In genomic region chr2:167070341-167070740, GRCm38 (mm10) we compare ENCODE assay signal across 15 mouse cellular contexts. TPM values are rescaled to one million over a fixed set of nuclear protein-coding genes. Genes with fewer than 3 reads are reported as not detected.
DNase-seq lines count a peak whose midpoint lies in the region; ATAC-seq and TF ChIP-seq lines count a peak whose summit lies in the region.
"Had no signal": no experiment of that assay in that cellular context is flagged by ENCODE, and none has a peak within 500 bp of the region (broad histone marks: within the 10 kb centered on the region; RNA-seq: fewer than 3 reads in every experiment).

No protein-coding gene starts in this region.

- ATAC-seq in hindbrain, embryonic 15.5 days (ENCODE audit: low FRiP score, low read depth), result no peak
- no peak for ATAC-seq in hindbrain, embryonic 11.5 days (ENCODE audit: low FRiP score)
- ATAC-seq in lung, embryonic 14.5 days (ENCODE audit: insufficient read depth), result no peak
- ATAC-seq: activated CD4-positive, CD25-positive, alpha-beta regulatory T cell, adult 4 months; forebrain, embryonic 15.5 days; lung, postnatal 0 days had no signal

- no peak overlapping the region for H3K4me2 ChIP-seq in hindbrain, embryonic 15.5 days
- no peak overlapping the region for H3K4me2 ChIP-seq in hindbrain, embryonic 11.5 days (replicated peaks; ENCODE audit: low read depth, low read length)
- no peak overlapping the region for H3K4me2 ChIP-seq in lung, embryonic 14.5 days

- DNase-seq in hindbrain, embryonic 11.5 days (ENCODE audit: low spot score), result no peak
- DNase-seq in lung, embryonic 14.5 days, result peak; percentile 33
- no peak for DNase-seq in lung, adult 2 months
- peak; percentile 68 for DNase-seq in cerebellum, adult 11 months
- DNase-seq in cerebellum, postnatal 36 days, result peak; percentile 67 to 70
- DNase-seq in heart, postnatal 4 days, result no peak
- no peak for DNase-seq in gastrocnemius, adult 8-10 months (ENCODE audit: low spot score in 2 of 2)
- DNase-seq: gastrocnemius, adult 2 months; right cerebral cortex, postnatal 25 days; thymus, adult 18-20 months had no signal

- H3K4me1 ChIP-seq in hindbrain, embryonic 15.5 days (replicated peaks), result peaks cover 21% of the 10 kb centered on the region
- H3K4me1 ChIP-seq in hindbrain, embryonic 11.5 days (replicated peaks; ENCODE audit: control insufficient read depth, insufficient read depth, low read length), result peaks cover 3% of the 10 kb centered on the region; the same call in 1 of the 2 replicates
- H3K4me1 ChIP-seq in lung, embryonic 14.5 days (ENCODE audit: insufficient read depth), result no peaks in the 10 kb centered on the region
- no peaks in the 10 kb centered on the region for H3K4me1 ChIP-seq in lung, adult 2 months (ENCODE audit: control insufficient read depth, insufficient read depth, low read length)

- H3K27ac ChIP-seq in hindbrain, embryonic 15.5 days (replicated peaks), result no peak overlapping the region
- no peak overlapping the region for H3K27ac ChIP-seq in hindbrain, embryonic 11.5 days (ENCODE audit: low read depth, low read length)
- no peak overlapping the region for H3K27ac ChIP-seq in lung, embryonic 14.5 days (ENCODE audit: low read depth)
- H3K27ac ChIP-seq: gastrocnemius, adult 2 months had no signal

- 50% methylated on average over 6 of the region's 6 CpGs for WGBS in hindbrain, embryonic 15.5 days
- 89% methylated on average over 6 of the region's 6 CpGs for WGBS in hindbrain, embryonic 11.5 days
- WGBS in lung, embryonic 14.5 days, result 47% methylated on average over 6 of the region's 6 CpGs
- 48% methylated on average over 6 of the region's 6 CpGs for WGBS in lung, adult 2 months

- H3K36me3 ChIP-seq in hindbrain, embryonic 15.5 days, result peaks cover 19% of the 10 kb centered on the region
- H3K36me3 ChIP-seq in hindbrain, embryonic 11.5 days (ENCODE audit: control insufficient read depth, insufficient read depth, low read length), result peaks cover 8% of the 10 kb centered on the region
- peaks cover 14% of the 10 kb centered on the region for H3K36me3 ChIP-seq in lung, embryonic 14.5 days (ENCODE audit: insufficient read depth)

- no peaks in the 10 kb centered on the region for H3K9me3 ChIP-seq in hindbrain, embryonic 15.5 days
- no peaks in the 10 kb centered on the region for H3K9me3 ChIP-seq in hindbrain, embryonic 11.5 days (ENCODE audit: control insufficient read depth, low read length)
- H3K9me3 ChIP-seq in lung, embryonic 14.5 days (ENCODE audit: low read depth, low read length), result no peaks in the 10 kb centered on the region
- H3K9me3 ChIP-seq: forebrain, embryonic 15.5 days; hindbrain, embryonic 10.5 days had no signal

- TF ChIP-seq CTCF in lung, embryonic 14.5 days (IDR thresholded peaks at IDR 0.05; ENCODE audit: low read depth), result no peak
- no peak for TF ChIP-seq CTCF in lung, adult 2 months (IDR thresholded peaks at IDR 0.05; ENCODE audit: insufficient read depth, low read length)

- H3K27me3 ChIP-seq in hindbrain, embryonic 15.5 days, result no peaks in the 10 kb centered on the region
- no peaks in the 10 kb centered on the region for H3K27me3 ChIP-seq in hindbrain, embryonic 11.5 days (ENCODE audit: control insufficient read depth, insufficient read depth, low read length)
- H3K27me3 ChIP-seq in lung, embryonic 14.5 days (ENCODE audit: insufficient read depth, low read length), result no peaks in the 10 kb centered on the region
- H3K27me3 ChIP-seq: forebrain, embryonic 15.5 days had no signal

- TF ChIP-seq POLR2A in lung, adult 2 months (IDR thresholded peaks at IDR 0.05; ENCODE audit: borderline replicate concordance, extremely low read depth, low read depth, low read length), result no peak

- H3K9ac ChIP-seq in hindbrain, embryonic 15.5 days, result 0 out of 2 replicates have a peak overlapping the region, but pooled peaks have one; percentile 51
- no peak overlapping the region for H3K9ac ChIP-seq in hindbrain, embryonic 11.5 days (ENCODE audit: low read depth, low read length)
- H3K9ac ChIP-seq in lung, embryonic 14.5 days, result no peak overlapping the region

- no peak overlapping the region for H3K4me3 ChIP-seq in hindbrain, embryonic 15.5 days
- no peak overlapping the region for H3K4me3 ChIP-seq in hindbrain, embryonic 11.5 days (ENCODE audit: low read depth, low read length)
- H3K4me3 ChIP-seq in lung, embryonic 14.5 days (ENCODE audit: low read depth, low read length), result no peak overlapping the region
- no peak overlapping the region for H3K4me3 ChIP-seq in lung, adult 2 months (replicated peaks; ENCODE audit: extremely low read depth, low read depth, low read length)
- H3K4me3 ChIP-seq: gastrocnemius, adult 2 months had no signal

RNA-seq across cellular contexts. Expression of gene Znfx1, which starts 7.5 kb away (rescaled TPM):
- polyA plus RNA-seq in hindbrain, embryonic 15.5 days (2015; fragmentation: Nextera tagmentation; extraction: Ambion mirVana), result 8.0 and 9.7 TPM in 2 replicates
- 4.9 and 6.5 TPM in 2 replicates for polyA plus RNA-seq in hindbrain, embryonic 11.5 days (2014; fragmentation: Nextera tagmentation; extraction: Ambion mirVana)
- 7.0 and 8.9 TPM in 2 replicates for polyA plus RNA-seq in lung, embryonic 14.5 days (2014; fragmentation: Nextera tagmentation; extraction: Ambion mirVana)
- 39.4 and 46.6 TPM in 2 replicates for polyA plus RNA-seq in lung, adult 2 months (2012; rRNA removed)
- 10 to 100 TPM; 19.7 to 22.4 TPM for total RNA-seq in heart, postnatal 4 days (2021)
- 10 to 100 TPM; 26.7 to 32.5 (median 28.5) TPM for total RNA-seq in gastrocnemius, adult 8-10 months (2022)

RNA-seq across cellular contexts. Expression of gene Ddx27, which starts 55.3 kb away (rescaled TPM):
- polyA plus RNA-seq in hindbrain, embryonic 15.5 days (2015; fragmentation: Nextera tagmentation; extraction: Ambion mirVana), result 35.4 and 38.0 TPM in 2 replicates
- 37.9 and 40.4 TPM in 2 replicates for polyA plus RNA-seq in hindbrain, embryonic 11.5 days (2014; fragmentation: Nextera tagmentation; extraction: Ambion mirVana)
- polyA plus RNA-seq in lung, embryonic 14.5 days (2014; fragmentation: Nextera tagmentation; extraction: Ambion mirVana), result 46.3 and 52.6 TPM in 2 replicates
- 17.3 and 18.6 TPM in 2 replicates for polyA plus RNA-seq in lung, adult 2 months (2012; rRNA removed)
- total RNA-seq in heart, postnatal 4 days (2021), result 10 to 100 TPM; 22.0 to 23.6 TPM
- 10 to 100 TPM in 2 of 4 experiments, 1 to 10 TPM in 2; 8.0 to 12.5 (median 9.8) TPM for total RNA-seq in gastrocnemius, adult 8-10 months (2022)

Comparison
In these comparisons a context has a peak if more than half of its experiments do, and no peak if none do; other contexts are left out.
1. DNase-seq: peak in lung, embryonic 14.5 days (single experiment), cerebellum, adult 11 months (single experiment) and cerebellum, postnatal 36 days (2 of 2); none in hindbrain, embryonic 11.5 days (single experiment), lung, adult 2 months (single experiment), heart, postnatal 4 days (single experiment) and gastrocnemius, adult 8-10 months (0 of 2).